Mouse (Mus musculus) thymus, postnatal 0 days (tissue): ENCODE measurements around the gene Olfr365. TPM values are rescaled to one million over a fixed set of nuclear protein-coding genes. Genes with fewer than 3 reads are reported as not detected.

Source experiments
- DNase-seq: peaks from one replicate; pipeline ENCODE4 v3.0.0-alpha.2; 2015; ENCODE audit warnings: low spot score
- polyA plus RNA-seq: library from polyadenylated mRNA; unstranded; fragments of >200 nt; fragmentation: Nextera tagmentation; extraction: Ambion mirVana; gene quantifications from 2 replicates; pipeline ENCODE4 v1.2.1, GENCODE M21; 2015

Gene Olfr365
- not detected in 2 replicates for polyA plus RNA-seq

DNA sequence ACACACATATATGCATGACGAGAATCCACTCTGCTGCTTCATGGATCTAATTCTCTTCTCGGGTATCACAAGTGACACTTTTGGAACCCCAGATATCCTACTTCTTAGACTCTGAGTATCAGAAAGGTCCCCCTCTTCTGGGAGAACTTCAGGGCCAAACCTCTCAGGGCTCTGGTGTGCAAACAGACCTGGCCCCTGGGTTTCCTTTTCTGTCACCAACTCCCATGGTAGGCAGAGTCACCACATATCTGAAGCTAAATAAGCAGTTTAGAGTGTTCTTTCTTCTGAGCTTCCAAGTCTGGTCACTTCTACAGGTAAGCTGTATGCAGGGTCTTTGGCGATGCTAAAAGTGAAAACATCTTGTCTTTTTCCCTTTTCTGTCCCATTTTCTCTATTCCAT, at the start of gene Olfr365:
Gene Olfr365, plus strand, starts transcription at position 301 of the 400 bp plus-strand sequence.
- DNase-seq, result no peak

DNA sequence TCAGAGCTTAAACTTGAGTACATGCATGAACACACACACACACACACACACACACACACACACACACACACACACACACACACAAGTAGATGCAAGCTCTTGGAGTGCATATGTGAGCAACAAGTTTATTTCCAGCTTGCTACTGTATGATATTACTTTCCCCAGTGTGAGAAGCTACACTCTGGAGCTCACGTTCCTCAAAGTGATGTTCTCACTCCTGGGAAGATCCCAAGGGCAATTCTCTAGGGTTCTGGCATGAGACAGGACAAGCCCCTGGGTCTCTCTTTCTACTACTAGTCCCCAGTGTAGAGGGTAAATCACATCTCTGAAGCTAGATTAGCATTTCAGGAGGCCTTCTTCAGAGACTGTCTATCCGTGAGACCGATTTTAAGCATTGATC, 49.0 kb upstream of the Olfr365 start, which contains the start of gene Olfr364-ps1:
Gene Olfr364-ps1, plus strand, starts transcription at position 301 of the 400 bp plus-strand sequence.
- DNase-seq, result no peak

DNA sequence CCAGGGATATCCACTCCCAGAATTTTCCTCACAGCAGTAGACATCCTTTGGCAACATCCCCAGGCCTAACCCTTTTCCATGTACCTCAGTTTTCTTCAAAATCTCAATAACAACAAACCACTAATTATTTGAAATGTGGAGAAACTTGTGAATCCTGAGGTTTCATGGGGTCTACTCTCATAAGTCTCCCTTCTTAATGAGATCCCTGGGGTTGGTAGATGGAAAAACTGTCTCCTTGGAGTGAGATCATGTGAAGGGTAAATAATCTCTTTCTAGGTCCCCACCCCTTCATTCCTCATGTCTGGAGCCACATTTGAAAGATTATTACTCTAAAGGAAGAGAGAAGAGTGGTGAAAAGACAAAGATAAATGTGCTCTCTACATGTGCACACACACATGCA, 23.3 kb downstream of the Olfr365 start, which contains the start of gene Olfr366:
Gene Olfr366, plus strand, starts transcription at position 301 of the 400 bp plus-strand sequence.
- no peak for DNase-seq

Other genes starting within 250 kb of the Olfr365 start
- not detected in 2 replicates for gene Olfr357, start 194.4 kb upstream of the Olfr365 start, polyA plus RNA-seq
- gene Olfr358, start 178.9 kb upstream of the Olfr365 start, polyA plus RNA-seq, result not detected in 2 replicates
- gene Olfr360, start 122.5 kb upstream of the Olfr365 start, polyA plus RNA-seq, result not detected in 2 replicates
- not detected in 2 replicates for gene Olfr361, start 98.9 kb upstream of the Olfr365 start, polyA plus RNA-seq
- gene Olfr362, start 70.3 kb upstream of the Olfr365 start, polyA plus RNA-seq, result not detected in 2 replicates
- gene Olfr364-ps1, start 48.9 kb upstream of the Olfr365 start, polyA plus RNA-seq, result not detected in 2 replicates
- not detected in 2 replicates for gene Olfr366, start 23.4 kb downstream of the Olfr365 start, polyA plus RNA-seq
- gene Olfr368, start 138.3 kb downstream of the Olfr365 start, polyA plus RNA-seq, result not detected in 2 replicates
- 58.0 and 59.3 TPM in 2 replicates for gene Pdcl, start 171.1 kb downstream of the Olfr365 start, polyA plus RNA-seq
- gene Rc3h2, start 234.7 kb downstream of the Olfr365 start, polyA plus RNA-seq, result 8.9 and 12.4 TPM in 2 replicates